Mouse (Mus musculus): Measurements from ENCODE around the gene Slc35b4. TPM values are rescaled to one million over a fixed set of nuclear protein-coding genes. Genes with fewer than 3 reads are reported as not detected.

Slc35b4 gene
- polyA plus RNA-seq, 1 experiment = 52.2 TPM

DNA sequence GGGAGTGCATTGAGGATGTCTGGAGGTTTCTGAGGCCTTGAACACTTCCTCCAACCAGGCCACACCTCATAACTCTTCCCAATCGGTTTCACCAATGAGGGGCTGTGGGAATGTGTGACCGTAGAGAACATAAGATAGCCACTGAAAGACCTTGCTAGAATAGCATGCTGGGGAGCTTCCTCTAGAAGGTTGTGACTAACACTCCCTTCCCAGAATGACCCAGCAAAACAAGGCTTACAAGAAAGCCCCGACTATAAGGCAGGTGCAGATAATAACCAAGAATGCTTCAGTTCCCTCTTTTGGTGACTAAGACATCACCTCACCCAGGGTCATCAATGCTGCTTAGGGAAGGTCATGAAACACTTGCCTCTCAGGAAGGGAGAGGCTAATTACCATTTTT, 12.6 kb upstream of the Slc35b4 start:
- H3K4me3 ChIP-seq (ENCODE audit: insufficient read depth, low read length) = no peak overlapping the region
- H3K4me1 ChIP-seq (ENCODE audit: control insufficient read depth, insufficient read depth, low read length) = no peaks in the 10 kb centered on the region
- H3K27ac ChIP-seq (ENCODE audit: insufficient read depth, low read length) = no peak overlapping the region
- no peak for TF ChIP-seq CTCF (IDR thresholded peaks at IDR 0.05; ENCODE audit: extremely low read depth, insufficient read depth, low read length)
- no peak for TF ChIP-seq POLR2A (IDR thresholded peaks at IDR 0.05; ENCODE audit: extremely low read depth, insufficient read depth, low read length)

GRCm38 (mm10) chr6:34187986-34188599, 11.2 kb upstream of the Slc35b4 start:
- Histone ChIP-seq H3K27ac (ENCODE audit: insufficient read depth, low read length) (no peak overlapping the region), H3K4me3 (ENCODE audit: insufficient read depth, low read length) (no peak overlapping the region), H3K4me1 (ENCODE audit: control insufficient read depth, insufficient read depth, low read length) (no peaks in the 10 kb centered on the region)
- no peak for TF ChIP-seq CTCF (IDR thresholded peaks at IDR 0.05; ENCODE audit: extremely low read depth, insufficient read depth, low read length)
- TF ChIP-seq POLR2A (IDR thresholded peaks at IDR 0.05; ENCODE audit: extremely low read depth, insufficient read depth, low read length) = no peak

- TF ChIP-seq CTCF (IDR thresholded peaks at IDR 0.05; ENCODE audit: extremely low read depth, insufficient read depth, low read length) (no peak), POLR2A (IDR thresholded peaks at IDR 0.05; ENCODE audit: extremely low read depth, insufficient read depth, low read length) (no peak)
- no peaks in the 10 kb centered on the region for H3K4me1 ChIP-seq (ENCODE audit: control insufficient read depth, insufficient read depth, low read length)
- no peak overlapping the region for H3K4me3 ChIP-seq (ENCODE audit: insufficient read depth, low read length)
- no peak overlapping the region for H3K27ac ChIP-seq (ENCODE audit: insufficient read depth, low read length)
Observed at GRCm38 (mm10) chr6:34187273-34187863, 10.5 kb upstream of the Slc35b4 start.

DNA sequence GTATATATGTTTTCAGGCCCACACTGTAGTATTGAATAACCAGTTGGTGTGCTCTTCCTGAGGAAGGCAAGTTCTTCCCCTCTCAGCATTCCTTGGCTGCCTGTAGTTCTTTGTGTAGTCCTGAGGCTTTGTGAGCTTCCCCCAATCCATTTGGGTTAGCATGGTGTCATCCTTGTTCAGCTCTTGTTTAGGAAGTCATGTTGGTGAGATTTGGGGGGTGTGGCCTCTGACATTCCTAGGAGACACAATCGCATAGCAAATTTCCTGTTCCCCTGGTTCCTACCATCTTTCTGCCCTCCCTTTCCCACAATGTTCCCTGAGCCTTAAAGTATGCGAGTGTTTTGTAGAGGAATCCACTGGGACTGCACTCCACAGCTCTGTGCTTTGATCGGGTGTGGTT, 6.4 kb upstream of the Slc35b4 start:
- Histone ChIP-seq H3K27ac (ENCODE audit: insufficient read depth, low read length) (no peak overlapping the region), H3K4me1 (ENCODE audit: control insufficient read depth, insufficient read depth, low read length) (no peaks in the 10 kb centered on the region), H3K4me3 (ENCODE audit: insufficient read depth, low read length) (no peak overlapping the region)
- TF ChIP-seq CTCF (IDR thresholded peaks at IDR 0.05; ENCODE audit: extremely low read depth, insufficient read depth, low read length) (no peak), POLR2A (IDR thresholded peaks at IDR 0.05; ENCODE audit: extremely low read depth, insufficient read depth, low read length) (no peak)

DNA sequence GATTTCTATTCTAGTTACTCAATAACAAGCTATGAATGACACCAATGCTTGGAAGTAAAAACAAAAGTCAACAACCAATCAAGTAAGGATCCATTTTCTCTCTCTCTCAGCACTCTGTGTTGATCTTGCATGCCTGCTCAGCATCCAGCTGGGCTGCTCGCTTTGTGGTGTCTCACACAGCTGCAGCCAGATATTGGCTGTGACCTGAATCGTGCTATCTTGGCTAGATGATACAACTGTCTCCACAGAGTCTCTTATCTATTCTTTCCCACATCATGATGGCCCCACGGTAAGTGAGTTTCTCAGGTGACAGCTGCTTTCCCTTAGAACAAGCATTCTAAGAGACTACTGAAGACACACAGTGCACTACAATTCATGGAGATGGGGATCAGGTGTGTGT, 5.0 kb upstream of the Slc35b4 start:
- H3K27ac ChIP-seq (ENCODE audit: insufficient read depth, low read length) = no peak overlapping the region
- TF ChIP-seq POLR2A (IDR thresholded peaks at IDR 0.05; ENCODE audit: extremely low read depth, insufficient read depth, low read length) (no peak), CTCF (IDR thresholded peaks at IDR 0.05; ENCODE audit: extremely low read depth, insufficient read depth, low read length) (no peak)
- no peak overlapping the region for H3K4me3 ChIP-seq (ENCODE audit: insufficient read depth, low read length)
- H3K4me1 ChIP-seq (ENCODE audit: control insufficient read depth, insufficient read depth, low read length) = no peaks in the 10 kb centered on the region

DNA sequence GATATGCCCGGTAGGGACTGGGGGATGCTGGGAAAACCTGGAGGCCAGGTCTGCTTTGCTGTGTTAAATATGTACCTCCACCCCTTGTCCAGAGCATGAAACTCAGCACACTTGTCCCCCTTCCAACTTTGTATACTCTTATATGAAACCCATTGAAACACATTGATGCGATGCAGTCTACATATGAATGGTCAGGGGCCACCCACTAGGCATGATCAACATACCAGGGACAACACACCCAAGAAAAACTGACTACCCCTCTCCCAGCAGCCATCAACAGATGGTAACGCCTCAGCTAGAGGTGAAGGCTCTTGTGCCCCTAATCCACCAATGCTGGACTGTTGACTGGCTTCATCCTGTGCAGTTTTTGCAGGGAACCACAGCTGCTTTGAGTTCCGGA, 3.0 kb upstream of the Slc35b4 start:
- no peak overlapping the region for H3K4me3 ChIP-seq (ENCODE audit: insufficient read depth, low read length)
- TF ChIP-seq CTCF (IDR thresholded peaks at IDR 0.05; ENCODE audit: extremely low read depth, insufficient read depth, low read length) (no peak), POLR2A (IDR thresholded peaks at IDR 0.05; ENCODE audit: extremely low read depth, insufficient read depth, low read length) (no peak)
- peaks cover 2% of the 10 kb centered on the region for H3K4me1 ChIP-seq (ENCODE audit: control insufficient read depth, insufficient read depth, low read length)
- no peak overlapping the region for H3K27ac ChIP-seq (ENCODE audit: insufficient read depth, low read length)

DNA sequence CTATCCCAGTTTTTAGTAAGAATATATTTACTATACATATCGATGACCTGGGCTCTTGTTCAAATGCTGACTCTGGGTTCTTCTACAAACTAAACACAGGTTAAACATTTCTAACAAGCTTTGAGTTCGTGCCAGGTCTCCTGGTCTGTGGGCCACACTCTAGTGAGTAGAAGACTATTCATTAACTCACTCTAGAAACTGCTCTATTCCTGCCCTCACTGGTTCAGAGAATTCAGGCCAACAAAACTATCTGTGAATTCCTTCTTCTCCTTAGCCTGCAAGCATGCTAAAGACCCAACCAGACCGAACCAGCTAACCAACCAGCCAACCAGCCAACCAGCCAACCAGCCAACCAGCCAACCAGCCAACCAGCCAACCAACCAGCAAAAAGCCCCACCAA, 2.1 kb upstream of the Slc35b4 start:
- no peak overlapping the region for H3K27ac ChIP-seq (ENCODE audit: insufficient read depth, low read length)
- TF ChIP-seq CTCF (IDR thresholded peaks at IDR 0.05; ENCODE audit: extremely low read depth, insufficient read depth, low read length) = no peak
- TF ChIP-seq POLR2A (IDR thresholded peaks at IDR 0.05; ENCODE audit: extremely low read depth, insufficient read depth, low read length) = no peak
- no peak overlapping the region for H3K4me3 ChIP-seq (ENCODE audit: insufficient read depth, low read length)
- H3K4me1 ChIP-seq (ENCODE audit: control insufficient read depth, insufficient read depth, low read length) = peaks cover 2% of the 10 kb centered on the region

DNA sequence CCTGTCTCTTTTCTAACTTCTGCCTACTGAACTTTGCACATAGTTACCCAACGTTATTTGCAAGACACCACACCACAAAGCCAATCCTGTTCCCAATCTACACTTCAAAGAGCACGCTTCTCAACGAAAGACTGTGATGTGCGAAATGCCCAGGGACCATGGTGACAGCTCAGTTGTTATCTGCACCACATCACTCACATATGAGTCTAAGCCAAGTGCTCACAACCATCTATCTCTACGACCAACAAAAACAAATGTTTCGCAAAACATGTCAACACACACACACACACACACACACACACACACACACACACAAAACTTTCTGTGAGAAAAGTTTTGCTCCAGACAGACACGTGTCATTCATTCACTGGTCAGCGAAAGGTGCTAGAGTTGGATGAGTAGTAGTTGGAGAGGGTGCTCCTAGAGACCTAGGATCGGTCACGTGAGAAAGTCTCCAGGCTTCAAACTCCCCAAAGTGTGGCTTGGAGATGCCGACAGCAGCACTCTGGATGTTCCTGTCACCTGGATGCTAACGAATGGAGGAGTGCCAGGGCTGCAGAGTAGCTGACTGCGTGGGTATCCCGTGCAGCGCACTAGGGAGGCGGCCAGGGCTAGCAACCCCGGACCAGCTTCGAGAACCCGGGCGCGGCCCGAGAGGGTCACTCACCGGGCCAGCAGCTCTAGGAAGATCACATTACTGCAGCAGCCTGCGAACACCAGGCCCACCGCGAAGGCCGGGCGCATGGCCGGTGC, 624 bp downstream of the Slc35b4 start:
- Histone ChIP-seq H3K27ac (ENCODE audit: insufficient read depth, low read length) (no peak overlapping the region), H3K4me3 (ENCODE audit: insufficient read depth, low read length) (peak overlapping the region; percentile 66), H3K4me1 (ENCODE audit: control insufficient read depth, insufficient read depth, low read length) (peaks cover 2% of the 10 kb centered on the region)
- no peak for TF ChIP-seq POLR2A (IDR thresholded peaks at IDR 0.05; ENCODE audit: extremely low read depth, insufficient read depth, low read length)
- TF ChIP-seq CTCF (IDR thresholded peaks at IDR 0.05; ENCODE audit: extremely low read depth, insufficient read depth, low read length) = no peak

DNA sequence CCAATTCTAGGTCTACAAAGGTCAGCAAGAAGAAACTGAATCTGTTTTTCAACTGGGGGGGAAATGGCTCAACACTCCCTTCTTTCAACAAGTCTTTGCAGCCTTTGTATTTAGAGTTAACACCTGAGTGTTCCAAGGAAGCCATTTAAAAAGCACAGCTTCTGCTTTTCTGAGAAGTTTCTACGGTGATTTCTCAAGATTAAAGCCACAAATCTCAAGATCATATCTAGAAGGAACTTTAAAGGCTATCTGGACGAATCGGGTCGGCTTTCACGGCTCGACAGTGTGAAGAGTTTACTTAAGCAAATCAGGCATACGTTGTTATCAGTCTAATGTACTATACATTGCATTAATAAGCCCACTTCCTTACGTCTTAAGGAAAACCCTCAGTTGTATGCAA, 2.2 kb downstream of the Slc35b4 start:
- Histone ChIP-seq H3K27ac (ENCODE audit: insufficient read depth, low read length) (no peak overlapping the region), H3K4me3 (ENCODE audit: insufficient read depth, low read length) (no peak overlapping the region), H3K4me1 (ENCODE audit: control insufficient read depth, insufficient read depth, low read length) (peaks cover 2% of the 10 kb centered on the region)
- no peak for TF ChIP-seq CTCF (IDR thresholded peaks at IDR 0.05; ENCODE audit: extremely low read depth, insufficient read depth, low read length)

- Histone ChIP-seq H3K4me1 (ENCODE audit: control insufficient read depth, insufficient read depth, low read length) (peaks cover 2% of the 10 kb centered on the region), H3K4me3 (ENCODE audit: insufficient read depth, low read length) (no peak overlapping the region), H3K27ac (ENCODE audit: insufficient read depth, low read length) (no peak overlapping the region)
- TF ChIP-seq POLR2A (IDR thresholded peaks at IDR 0.05; ENCODE audit: extremely low read depth, insufficient read depth, low read length) (no peak), CTCF (IDR thresholded peaks at IDR 0.05; ENCODE audit: extremely low read depth, insufficient read depth, low read length) (no peak)
Observed at GRCm38 (mm10) chr6:34173251-34173650, 3.7 kb downstream of the Slc35b4 start.
